Mouse (Mus musculus) adrenal gland, adult (tissue): ENCODE measurements around the gene Map7d1.
"Not testable (repeated sequence)": the region's sequence is repeated elsewhere in the genome, so short reads cannot be mapped to it uniquely, and the experiment has no call there.

ENCODE experiments used
- DNase-seq, 2 experiments: peaks; one replicate each; pipeline ENCODE4 v3.0.0; 2022 to 2023; ENCODE audit warnings: low spot score in 1 of 2; ENCODE audit not compliant: inconsistent age in 2 of 2

The Map7d1 gene

GRCm38 (mm10) chr4:126246202-126246889 lies 9.8 kb downstream of the Map7d1 start:
- no peak for DNase-seq

GRCm38 (mm10) chr4:126242510-126242909 lies 13.6 kb downstream of the Map7d1 start:
- DNase-seq = no peak

- no peak for DNase-seq
Observed at GRCm38 (mm10) chr4:126241956-126242355, 14.2 kb downstream of the Map7d1 start.

DNA sequence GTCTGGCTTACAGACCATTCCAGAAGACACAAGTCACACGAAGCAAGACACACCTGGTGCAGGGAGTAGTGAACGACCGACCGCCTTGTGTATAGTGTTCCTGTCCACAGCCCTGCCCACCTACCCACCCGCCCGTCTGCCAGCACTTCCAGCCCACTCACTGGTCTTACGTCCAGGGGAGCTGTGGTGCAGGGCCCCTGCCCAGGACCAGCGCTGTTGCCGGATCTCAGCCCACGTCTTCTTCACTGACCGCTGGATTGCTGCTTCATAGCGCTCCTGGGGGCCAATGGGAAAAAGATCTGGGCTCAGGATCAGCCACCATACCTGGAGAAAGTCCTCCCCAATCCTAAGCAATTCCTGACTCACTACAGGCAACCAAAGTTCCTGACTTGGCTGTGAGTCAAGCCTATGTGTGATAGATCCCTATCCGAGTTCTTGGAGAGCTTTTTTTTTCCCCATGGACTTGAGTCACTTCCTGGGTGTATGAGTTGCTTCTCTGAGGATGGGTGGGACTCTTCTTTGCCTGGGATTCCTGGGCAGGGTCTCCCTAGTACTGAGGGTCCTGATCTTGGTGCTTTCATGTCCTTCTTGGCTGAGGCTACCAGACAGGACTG lies 16.2 kb downstream of the Map7d1 start:
- DNase-seq = no peak

DNA sequence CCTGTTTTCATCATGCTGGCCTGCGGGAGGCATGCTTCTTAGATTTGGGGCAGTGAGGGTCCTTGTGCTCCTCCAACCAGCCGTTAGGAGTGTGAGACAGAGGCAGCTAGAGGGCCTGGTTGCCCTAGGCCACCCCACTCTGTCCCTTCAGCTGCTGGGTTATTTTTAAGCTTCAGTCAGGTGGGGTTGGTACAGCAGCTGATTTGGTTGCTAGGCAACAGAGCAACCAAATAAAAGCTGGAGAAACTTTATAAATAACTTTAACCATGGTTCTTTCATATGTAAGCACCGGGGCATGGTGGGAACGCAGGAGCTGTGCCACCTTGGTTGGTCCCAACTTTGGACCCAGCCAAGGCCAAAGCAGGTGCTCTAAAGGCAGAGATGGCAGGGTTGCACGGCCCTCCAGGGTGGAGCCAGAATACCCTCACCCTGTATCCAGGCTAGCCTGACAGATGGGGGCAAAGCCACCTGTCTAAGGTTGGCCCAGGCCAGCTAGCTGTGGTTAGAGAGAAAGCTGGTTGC lies 18.4 kb downstream of the Map7d1 start:
- peak in 1 of 2 experiments; percentile 44 for DNase-seq

GRCm38 (mm10) chr4:126236467-126237280 lies 19.5 kb downstream of the Map7d1 start:
- DNase-seq = no peak

GRCm38 (mm10) chr4:126235191-126235590 lies 21.0 kb downstream of the Map7d1 start:
- DNase-seq = no peak

DNA sequence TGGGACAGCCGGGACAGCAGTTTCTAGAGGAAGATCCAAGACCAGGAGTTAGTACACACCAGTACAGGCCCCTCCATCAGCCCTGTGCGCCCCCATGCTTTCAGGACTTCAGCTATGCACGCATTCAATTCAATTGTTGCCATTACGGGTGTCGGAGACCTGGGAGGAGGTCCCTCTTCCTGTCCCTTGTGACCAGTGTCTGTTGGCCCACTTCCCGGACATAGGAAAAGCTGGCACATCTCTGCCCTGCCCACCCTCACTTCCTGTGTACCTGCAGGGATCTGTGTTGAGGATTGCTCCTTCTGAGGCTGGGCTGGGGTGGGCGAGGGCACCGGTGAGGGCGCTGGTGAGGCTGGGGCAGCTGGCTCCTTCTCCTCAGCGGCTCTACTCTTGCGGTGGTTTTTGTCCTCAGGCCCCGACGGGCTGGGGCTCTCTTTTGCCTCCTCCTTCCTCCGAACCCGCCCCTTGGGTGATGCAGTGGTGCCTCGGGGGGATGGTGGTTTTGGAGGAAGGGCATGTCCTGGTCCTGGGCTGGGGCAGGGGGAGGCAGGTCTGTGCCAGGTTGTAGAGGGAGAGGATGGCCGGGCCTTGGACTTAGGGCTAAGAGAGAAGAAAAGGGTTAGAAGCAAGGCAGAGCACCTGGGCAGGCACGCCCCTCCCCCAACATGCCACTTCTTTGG lies 21.5 kb downstream of the Map7d1 start:
- DNase-seq = peak in 1 of 2 experiments; percentile 44

DNA sequence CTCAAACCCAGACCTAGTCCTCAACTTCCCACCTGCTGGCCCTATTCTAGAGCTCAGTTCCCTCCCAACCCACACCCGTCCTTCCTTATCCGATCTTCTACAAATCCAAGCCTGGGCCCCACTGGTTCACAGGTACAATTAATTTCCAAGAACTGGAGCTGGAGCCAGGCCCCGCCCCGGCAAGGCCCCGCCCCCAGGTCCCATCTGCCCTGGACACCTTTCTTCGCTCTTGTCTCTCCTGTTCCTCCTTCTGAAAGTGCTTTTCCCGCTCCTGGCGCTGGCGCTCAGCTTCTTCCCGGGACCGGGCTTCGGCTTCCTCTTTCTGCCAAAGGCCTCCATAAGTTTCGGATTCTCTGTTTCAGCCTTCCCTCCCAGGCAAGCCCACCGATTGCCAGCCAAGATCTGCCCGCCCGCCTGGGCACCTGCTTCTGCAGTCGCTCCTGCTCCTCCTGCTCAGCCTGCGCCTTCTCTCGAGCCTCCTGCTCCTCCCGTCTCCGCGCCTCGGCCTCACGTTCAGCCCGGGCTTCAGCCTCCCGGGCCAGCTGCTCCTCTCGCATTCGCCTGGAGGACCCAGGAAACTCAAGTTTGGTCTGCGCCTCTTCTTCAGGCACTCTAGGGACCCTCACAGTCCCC lies 22.4 kb downstream of the Map7d1 start:
- no peak for DNase-seq

- DNase-seq = no peak
Observed at GRCm38 (mm10) chr4:126229900-126230299, 26.2 kb downstream of the Map7d1 start.

- DNase-seq = peak in 1 of 2 experiments; percentile 42
Observed at GRCm38 (mm10) chr4:126228144-126228543, 28.0 kb downstream of the Map7d1 start.

DNA sequence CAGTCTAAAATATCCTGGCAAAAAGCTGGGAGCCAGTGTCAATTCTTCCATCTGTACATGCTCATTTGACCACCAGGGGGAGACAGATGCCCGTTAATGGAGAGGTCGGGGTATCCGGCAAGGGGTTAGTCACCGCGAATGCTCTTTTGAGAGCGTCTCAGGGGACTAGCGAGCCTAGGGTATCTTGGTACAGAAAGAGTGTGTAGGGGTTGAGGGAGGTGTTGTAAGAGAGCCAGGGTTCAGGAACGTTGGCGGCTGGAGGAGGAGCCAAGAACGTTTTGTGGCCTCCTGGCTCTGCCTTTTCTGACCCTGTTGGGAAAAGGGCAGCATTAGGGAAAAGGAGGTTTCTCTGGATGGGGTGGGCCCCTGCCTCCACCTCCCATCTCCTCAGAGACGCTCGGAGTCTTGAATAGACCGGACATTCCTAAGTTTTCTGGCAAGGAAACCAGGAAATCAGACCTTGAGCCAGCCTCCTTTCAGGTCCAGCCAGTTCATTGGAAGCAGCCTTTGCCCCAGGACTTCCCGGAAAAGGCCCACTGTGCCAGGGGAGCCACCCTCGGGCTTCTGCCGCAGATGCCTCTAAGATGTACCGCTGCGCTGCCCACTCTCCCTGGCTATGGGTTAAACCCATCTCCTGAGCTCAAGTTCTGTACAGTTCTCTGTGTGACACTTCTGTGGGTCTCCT lies 28.9 kb downstream of the Map7d1 start:
- peak; percentile 91 to 98 for DNase-seq

DNA sequence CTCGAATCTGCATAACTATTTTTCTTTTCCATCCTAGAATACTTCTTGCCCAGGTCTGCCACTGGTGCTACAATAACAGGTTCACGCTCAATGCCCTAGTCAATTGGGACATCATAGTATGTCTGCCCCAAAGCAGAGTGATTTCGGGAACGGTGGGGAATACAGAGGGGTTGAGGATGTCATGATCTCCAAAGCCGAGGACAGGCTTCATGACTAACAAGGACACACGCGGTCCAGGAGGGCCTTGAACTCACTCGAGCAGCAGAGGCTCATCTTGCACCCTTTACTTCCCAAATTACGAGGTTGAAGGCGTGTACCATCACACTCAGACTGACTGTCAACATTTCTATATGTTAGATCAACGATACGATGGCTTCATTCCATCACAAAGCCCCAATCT lies 29.5 kb downstream of the Map7d1 start:
- DNase-seq = no peak

DNA sequence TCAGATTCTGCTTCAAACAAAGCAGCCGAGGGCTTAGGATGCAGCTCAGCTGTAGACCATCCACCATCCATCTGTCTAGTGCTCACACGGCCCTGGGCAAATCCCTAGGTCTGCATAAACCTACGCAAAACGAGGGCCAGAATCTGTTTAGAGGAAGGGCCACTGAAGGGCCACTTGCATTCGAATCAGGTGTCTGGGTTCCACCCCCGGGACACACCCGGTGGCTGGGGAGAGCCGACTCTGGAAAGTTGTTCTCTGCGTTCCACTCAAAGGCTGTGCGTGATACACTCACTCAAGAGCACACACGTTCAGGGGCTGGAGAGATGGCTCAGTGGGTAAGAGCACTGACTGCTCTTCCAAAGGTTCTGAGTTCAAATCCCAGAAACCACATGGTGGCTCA lies 33.5 kb downstream of the Map7d1 start:
- DNase-seq = no peak

GRCm38 (mm10) chr4:126220045-126220444 lies 36.1 kb downstream of the Map7d1 start:
- DNase-seq = no peak

DNA sequence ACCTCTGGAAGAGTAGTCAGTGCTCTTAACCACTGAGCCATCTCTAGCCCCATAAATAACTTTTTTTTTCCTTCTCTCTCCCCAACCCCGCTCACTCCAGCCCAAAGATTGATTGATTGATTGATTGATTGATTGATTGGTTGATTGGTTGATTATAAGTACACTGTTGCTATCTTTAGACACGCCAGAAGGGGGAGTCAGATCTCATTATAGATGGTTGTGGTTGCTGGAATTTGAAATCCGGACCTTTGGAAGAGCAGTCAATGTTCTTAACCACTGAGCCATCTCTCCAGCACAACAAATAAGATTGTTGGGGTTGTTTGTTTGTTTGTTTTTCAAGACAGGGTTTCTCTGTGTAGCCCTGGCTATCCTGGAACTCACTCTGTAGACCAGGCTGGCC lies 36.6 kb downstream of the Map7d1 start:
- DNase-seq = not testable (repeated sequence)

GRCm38 (mm10) chr4:126217771-126218170 lies 38.4 kb downstream of the Map7d1 start:
- peak; percentile 59 to 72 for DNase-seq

- DNase-seq = peak; percentile 70 to 79
Observed at GRCm38 (mm10) chr4:126207081-126207480, 49.1 kb downstream of the Map7d1 start.

GRCm38 (mm10) chr4:126205386-126205785 lies 50.8 kb downstream of the Map7d1 start:
- DNase-seq = no peak

GRCm38 (mm10) chr4:126204661-126205230 lies 51.4 kb downstream of the Map7d1 start:
- no peak for DNase-seq
